Mouse (Mus musculus): ENCODE data around the gene Gm43552. TPM values are rescaled to one million over a fixed set of nuclear protein-coding genes. Genes with fewer than 3 reads are reported as not detected.

Gm43552 gene
- total RNA-seq, 2 experiments from 2014 or later = 2.0 to 3.0 TPM

- DNase-seq (ENCODE audit: low spot score in 2 of 2) = no peak
Observed at GRCm38 (mm10) chr5:65387008-65387867, 105.4 kb downstream of the Gm43552 start.

DNA sequence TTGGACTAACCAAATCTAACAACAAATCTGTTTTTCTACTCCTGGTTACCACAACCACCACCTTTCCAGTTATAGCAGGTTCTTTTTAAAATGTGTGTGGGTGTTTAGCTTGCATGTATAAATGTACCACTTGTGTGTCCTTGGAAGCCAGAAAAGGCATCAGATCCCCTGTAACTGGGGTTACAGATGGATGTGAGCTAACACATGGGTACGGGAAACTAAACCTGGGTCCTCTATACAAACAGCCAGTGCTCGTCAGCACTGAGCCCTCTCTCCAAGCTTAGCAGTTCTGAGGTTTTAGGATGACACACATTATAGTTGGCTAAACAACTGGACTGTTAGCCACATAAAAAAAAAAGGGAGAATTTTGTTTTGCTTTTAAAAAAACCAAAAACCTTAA lies 106.9 kb downstream of the Gm43552 start:
- DNase-seq (ENCODE audit: low spot score in 2 of 2) = no peak

Other genes with a start within 250 kb of the Gm43552 start
- 10 to 100 TPM; 24.5 to 32.0 TPM for gene Rfc1, start 157.2 kb downstream of the Gm43552 start, total RNA-seq (2021)
- under 1 TPM; 0.40 to 0.42 TPM for gene Klb, start 144.5 kb downstream of the Gm43552 start, total RNA-seq (2021)
- gene Rpl9, start 101.4 kb downstream of the Gm43552 start, total RNA-seq (2021) = 100 to 1,000 TPM; 812 to 869 TPM
- 10 to 100 TPM; 32.4 to 34.3 TPM for gene Lias, start 101.3 kb downstream of the Gm43552 start, total RNA-seq (2021)
- gene Ugdh, start 56.9 kb downstream of the Gm43552 start, total RNA-seq (2021) = 10 to 100 TPM; 28.9 to 30.8 TPM
- gene Smim14, start 44.4 kb upstream of the Gm43552 start, total RNA-seq (2021) = 100 to 1,000 TPM; 158 to 178 TPM
- 100 to 1,000 TPM; 117 to 123 TPM for gene Ube2k, start 44.4 kb upstream of the Gm43552 start, total RNA-seq (2021)
- 10 to 100 TPM; 81.2 to 81.7 TPM for gene Pds5a, start 205.4 kb upstream of the Gm43552 start, total RNA-seq (2021)